ENCODE assay signal across 21 mouse cellular contexts in genomic region chr12:107905333-107905732, GRCm38 (mm10).
DNase-seq lines count a peak whose midpoint lies in the region; ATAC-seq and TF ChIP-seq lines count a peak whose summit lies in the region.
"Had no signal": no experiment of that assay in that cellular context is flagged by ENCODE, and none has a peak within 500 bp of the region (broad histone marks: within the 10 kb centered on the region; RNA-seq: fewer than 3 reads in every experiment).

No protein-coding gene starts in this region.

- ATAC-seq in liver, embryonic 14.5 days (ENCODE audit: insufficient read depth), result no peak
- ATAC-seq in liver, embryonic 12.5 days, result no peak
- ATAC-seq in megakaryocyte progenitor cell, adult 5-6 weeks (replicated peaks; ENCODE audit: poor library complexity), result no peak

- WGBS in liver, embryonic 14.5 days (ENCODE audit: insufficient replicate concordance), result 66% methylated on average over 3 of the region's 3 CpGs
- 77% methylated on average over 3 of the region's 3 CpGs for WGBS in liver, embryonic 12.5 days (ENCODE audit: insufficient replicate concordance)

- intact Hi-C loops in gastrocnemius, adult 2 months (cut with DNase I), result no loop called here

- no peaks in the 10 kb centered on the region for H3K36me3 ChIP-seq in liver, embryonic 14.5 days (replicated peaks; ENCODE audit: control insufficient read depth, insufficient read depth, low read depth)
- no peaks in the 10 kb centered on the region for H3K36me3 ChIP-seq in liver, embryonic 12.5 days
- H3K36me3 ChIP-seq in E14TG2a.4 (ENCODE audit: insufficient read depth, low read length), result no peaks in the 10 kb centered on the region
- H3K36me3 ChIP-seq: embryonic facial prominence, embryonic 15.5 days; midbrain, embryonic 10.5 days; neural tube, embryonic 13.5 days had no signal

- H3K27ac ChIP-seq in gastrocnemius, adult 2 months, result no peak overlapping the region
- no peak overlapping the region for H3K27ac ChIP-seq in liver, embryonic 14.5 days
- H3K27ac ChIP-seq in liver, embryonic 12.5 days, result no peak overlapping the region
- H3K27ac ChIP-seq in embryonic fibroblast, embryonic 13.5 days (ENCODE audit: insufficient read depth, low read length), result no peak overlapping the region
- H3K27ac ChIP-seq: embryonic facial prominence, embryonic 15.5 days; limb, embryonic 13.5 days; midbrain, embryonic 10.5 days; neural tube, embryonic 13.5 days had no signal

- H3K4me3 ChIP-seq in gastrocnemius, adult 2 months, result no peak overlapping the region
- no peak overlapping the region for H3K4me3 ChIP-seq in liver, embryonic 14.5 days (ENCODE audit: insufficient read depth in 1 of 2, low read depth in 2 of 2, low read length in 2 of 2)
- no peak overlapping the region for H3K4me3 ChIP-seq in liver, embryonic 12.5 days
- no peak overlapping the region for H3K4me3 ChIP-seq in E14TG2a.4 (replicated peaks; ENCODE audit: low read length)
- H3K4me3 ChIP-seq in embryonic fibroblast, embryonic 13.5 days (ENCODE audit: insufficient read depth, low read length), result no peak overlapping the region
- H3K4me3 ChIP-seq: embryonic facial prominence, embryonic 15.5 days; limb, embryonic 13.5 days; midbrain, embryonic 10.5 days; neural tube, embryonic 13.5 days had no signal

- DNase-seq in gastrocnemius, adult 2 months, result no peak
- DNase-seq in gastrocnemius, adult 8-10 months (ENCODE audit: low spot score in 2 of 2), result no peak
- DNase-seq in liver, embryonic 14.5 days (ENCODE audit: low read depth in 3 of 3, low spot score in 3 of 3), result no peak
- no peak for DNase-seq in kidney, postnatal 10 days
- DNase-seq: adrenal gland, postnatal 14 days; cerebellum, adult 18-20 months; cerebellum, postnatal 25 days; gastrocnemius, postnatal 25 days; kidney, adult 8-10 months; kidney, postnatal 4 days; lung, postnatal 36 days; thymus, adult 18-20 months; thymus, postnatal 4 days had no signal

- no peaks in the 10 kb centered on the region for H3K9me3 ChIP-seq in liver, embryonic 14.5 days (ENCODE audit: control insufficient read depth, low read length)
- peaks cover 10% of the 10 kb centered on the region for H3K9me3 ChIP-seq in liver, embryonic 12.5 days (replicated peaks)
- H3K9me3 ChIP-seq in E14TG2a.4 (ENCODE audit: low read length), result no peaks in the 10 kb centered on the region
- H3K9me3 ChIP-seq: embryonic facial prominence, embryonic 15.5 days had no signal

- no peak for TF ChIP-seq POLR2A in embryonic fibroblast, embryonic 13.5 days (IDR thresholded peaks at IDR 0.05; ENCODE audit: low read depth, low read length)

- no peaks in the 10 kb centered on the region for H3K4me1 ChIP-seq in liver, embryonic 14.5 days (replicated peaks; ENCODE audit: control insufficient read depth in 2 of 2, insufficient read depth in 2 of 2, low read length in 1 of 2)
- H3K4me1 ChIP-seq in liver, embryonic 12.5 days, result no peaks in the 10 kb centered on the region
- H3K4me1 ChIP-seq in E14TG2a.4 (replicated peaks; ENCODE audit: low read depth, low read length), result peaks cover 23% of the 10 kb centered on the region
- no peaks in the 10 kb centered on the region for H3K4me1 ChIP-seq in embryonic fibroblast, embryonic 13.5 days (ENCODE audit: control insufficient read depth, insufficient read depth, low read length)
- H3K4me1 ChIP-seq: limb, embryonic 13.5 days; neural tube, embryonic 13.5 days had no signal

- TF ChIP-seq EP300 in liver, embryonic 14.5 days (IDR thresholded peaks at IDR 0.05; ENCODE audit: low read depth), result no peak

- peak; percentile 21; the same call in 1 of the 2 replicates for TF ChIP-seq CTCF in gastrocnemius, adult 2 months (IDR thresholded peaks at IDR 0.05)
- peak; percentile 36; the same call in 1 of the 2 replicates for TF ChIP-seq CTCF in liver, embryonic 14.5 days (IDR thresholded peaks at IDR 0.05; ENCODE audit: low read depth)
- TF ChIP-seq CTCF in E14TG2a.4 (conservative IDR thresholded peaks at IDR 0.05; ENCODE audit: low read length), result peak; percentile 63
- 0 out of 2 replicates have a peak, but pooled peaks have one; percentile 3 for TF ChIP-seq CTCF in embryonic fibroblast, embryonic 13.5 days (IDR thresholded peaks at IDR 0.05; ENCODE audit: borderline replicate concordance, insufficient read depth, low read length)

- H3K9ac ChIP-seq in liver, embryonic 14.5 days (replicated peaks), result no peak overlapping the region
- H3K9ac ChIP-seq in liver, embryonic 12.5 days, result no peak overlapping the region
- H3K9ac ChIP-seq: embryonic facial prominence, embryonic 15.5 days; limb, embryonic 13.5 days; neural tube, embryonic 13.5 days had no signal

- H3K27me3 ChIP-seq in liver, embryonic 14.5 days (ENCODE audit: control insufficient read depth, insufficient read depth, low read length), result no peaks in the 10 kb centered on the region
- H3K27me3 ChIP-seq in liver, embryonic 12.5 days (replicated peaks), result no peaks in the 10 kb centered on the region
- peaks cover 72% of the 10 kb centered on the region for H3K27me3 ChIP-seq in E14TG2a.4 (ENCODE audit: insufficient read depth, low read length)
- H3K27me3 ChIP-seq: embryonic facial prominence, embryonic 15.5 days; limb, embryonic 13.5 days; neural tube, embryonic 13.5 days had no signal

- H3K4me2 ChIP-seq in liver, embryonic 14.5 days (ENCODE audit: low read depth), result no peak overlapping the region
- H3K4me2 ChIP-seq in liver, embryonic 12.5 days, result no peak overlapping the region
- H3K4me2 ChIP-seq: embryonic facial prominence, embryonic 15.5 days; limb, embryonic 13.5 days; neural tube, embryonic 13.5 days had no signal

Comparison
In these comparisons a context has a peak if more than half of its experiments do, and no peak if none do; other contexts are left out.
1. CTCF ChIP-seq: peak in every context shown above with its lines; median percentile 63 in E14TG2a.4; 36 in liver, embryonic 14.5 days; 21 in gastrocnemius, adult 2 months; 3 in embryonic fibroblast, embryonic 13.5 days.